Comparison of ENCODE assay signal across 7 mouse cellular contexts in the genomic region with DNA sequence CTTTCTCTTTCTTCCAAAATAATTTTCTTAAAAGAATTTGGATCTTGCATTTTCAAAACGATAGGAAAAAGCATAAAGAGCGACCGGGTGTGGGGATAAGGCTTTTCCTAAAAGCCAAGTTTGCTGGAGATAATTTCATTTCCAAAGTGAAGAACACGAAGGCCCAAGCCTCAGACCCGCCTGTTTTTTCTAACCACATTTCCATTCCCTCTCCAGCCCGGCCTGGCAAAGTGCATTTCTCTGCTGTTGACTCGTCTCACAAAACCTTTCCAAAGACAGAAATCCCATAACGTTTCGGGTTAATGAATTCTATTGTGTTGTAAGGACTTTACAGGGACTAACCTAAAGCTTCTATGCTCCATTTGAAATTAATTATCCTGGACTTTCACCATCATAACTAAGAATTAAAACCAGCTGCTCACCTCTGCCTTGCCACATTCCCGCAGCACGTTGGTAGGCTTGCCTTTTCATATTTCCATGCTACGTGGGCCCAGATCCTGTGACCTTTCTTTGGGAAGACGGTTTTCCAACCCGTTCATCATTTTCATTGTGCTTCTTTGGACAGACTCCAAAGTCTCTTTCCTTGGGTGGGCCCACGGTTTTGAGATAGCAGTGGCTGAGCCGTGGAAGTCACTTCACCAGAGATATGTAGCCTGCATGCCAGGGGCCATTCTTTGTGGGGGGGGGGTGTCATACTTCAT.
DNase-seq lines count a peak whose midpoint lies in the region; ATAC-seq lines count a peak whose summit lies in the region.

No protein-coding gene starts in this region.

- ATAC-seq in hindbrain, embryonic 16.5 days, result no peak
- ATAC-seq in intestine, embryonic 15.5 days, result no peak
- no peak for ATAC-seq in erythroblast, adult 5-6 weeks (replicated peaks; ENCODE audit: low FRiP score, poor library complexity, severe bottlenecking)

- H3K27ac ChIP-seq in hindbrain, embryonic 10.5 days, result 0 out of 2 replicates have a peak overlapping the region, but pooled peaks have one; percentile 5
- no peak overlapping the region for H3K27ac ChIP-seq in hindbrain, embryonic 16.5 days (ENCODE audit: low read depth, low read length)
- peak overlapping the region; percentile 67 for H3K27ac ChIP-seq in intestine, embryonic 15.5 days

- no peaks in the 10 kb centered on the region for H3K27me3 ChIP-seq in hindbrain, embryonic 10.5 days (ENCODE audit: insufficient read depth, poor library complexity, severe bottlenecking)
- no peaks in the 10 kb centered on the region for H3K27me3 ChIP-seq in hindbrain, embryonic 16.5 days (replicated peaks; ENCODE audit: control insufficient read depth, insufficient read depth, low read length)
- H3K27me3 ChIP-seq in intestine, embryonic 15.5 days (replicated peaks), result no peaks in the 10 kb centered on the region

- H3K9ac ChIP-seq in hindbrain, embryonic 16.5 days (ENCODE audit: low read depth, low read length), result no peak overlapping the region
- no peak overlapping the region for H3K9ac ChIP-seq in intestine, embryonic 15.5 days

- no peak overlapping the region for H3K4me2 ChIP-seq in hindbrain, embryonic 16.5 days (ENCODE audit: low read length)
- no peak overlapping the region for H3K4me2 ChIP-seq in intestine, embryonic 15.5 days (replicated peaks)

- H3K4me1 ChIP-seq in hindbrain, embryonic 10.5 days (replicated peaks), result no peaks in the 10 kb centered on the region
- H3K4me1 ChIP-seq in hindbrain, embryonic 16.5 days (ENCODE audit: control insufficient read depth, insufficient read depth, low read depth, low read length), result peaks cover 2% of the 10 kb centered on the region; the same call in 1 of the 2 replicates
- H3K4me1 ChIP-seq in intestine, embryonic 15.5 days (replicated peaks), result 0 out of 2 replicates have a peak, but pooled peaks cover 2% of the 10 kb centered on the region

- no peak overlapping the region for H3K4me3 ChIP-seq in hindbrain, embryonic 10.5 days
- H3K4me3 ChIP-seq in hindbrain, embryonic 16.5 days (ENCODE audit: low read length), result no peak overlapping the region
- no peak overlapping the region for H3K4me3 ChIP-seq in intestine, embryonic 15.5 days (replicated peaks)

- DNase-seq in hindbrain, embryonic 10.5 days (ENCODE audit: low spot score), result no peak
- DNase-seq in 3T3-L1 (ENCODE audit: low read depth, low spot score), result peak; percentile 40
- peak; percentile 53 for DNase-seq in embryo, embryonic 10.5 days (ENCODE audit: low spot score)
- no peak for DNase-seq in cerebellum, postnatal 25 days

- H3K36me3 ChIP-seq in hindbrain, embryonic 10.5 days, result no peaks in the 10 kb centered on the region
- no peaks in the 10 kb centered on the region for H3K36me3 ChIP-seq in hindbrain, embryonic 16.5 days (ENCODE audit: control insufficient read depth, insufficient read depth, low read length)
- no peaks in the 10 kb centered on the region for H3K36me3 ChIP-seq in intestine, embryonic 15.5 days

- no peaks in the 10 kb centered on the region for H3K9me3 ChIP-seq in hindbrain, embryonic 10.5 days
- peaks cover 4% of the 10 kb centered on the region; the same call in 1 of the 2 replicates for H3K9me3 ChIP-seq in hindbrain, embryonic 16.5 days (ENCODE audit: control insufficient read depth, low read length)
- H3K9me3 ChIP-seq in intestine, embryonic 15.5 days, result no peaks in the 10 kb centered on the region

- WGBS in hindbrain, embryonic 10.5 days, result 74% methylated on average over 16 of the region's 16 CpGs
- 53% methylated on average over 16 of the region's 16 CpGs for WGBS in hindbrain, embryonic 16.5 days
- 61% methylated on average over 16 of the region's 16 CpGs for WGBS in intestine, embryonic 15.5 days

Comparison
In these comparisons a context has a peak if more than half of its experiments do, and no peak if none do; other contexts are left out.
1. DNase-seq: peak in 3T3-L1 (single experiment) and embryo, embryonic 10.5 days (single experiment); none in hindbrain, embryonic 10.5 days (single experiment) and cerebellum, postnatal 25 days (0 of 2).